Mouse (Mus musculus): ENCODE results near the gene Tenm3. TPM values are rescaled to one million over a fixed set of nuclear protein-coding genes. Genes with fewer than 3 reads are reported as not detected.
"Not testable (repeated sequence)": the region's sequence is repeated elsewhere in the genome, so short reads cannot be mapped to it uniquely, and the experiment has no call there.

Tenm3 gene
- polyA plus RNA-seq, 1 experiment from 2014 or later = 36.1 TPM

- Histone ChIP-seq H3K36me3 (ENCODE audit: control insufficient read depth, insufficient read depth, low read length) (no peaks in the 10 kb centered on the region), H3K9ac (ENCODE audit: low read length) (no peak overlapping the region), H3K4me2 (ENCODE audit: low read depth) (no peak overlapping the region), H3K4me3 (ENCODE audit: low read depth, low read length) (no peak overlapping the region), H3K27ac (ENCODE audit: low read depth, low read length) (no peak overlapping the region), H3K27me3 (ENCODE audit: control insufficient read depth, insufficient read depth, low read length) (no peaks in the 10 kb centered on the region), H3K4me1 (ENCODE audit: control insufficient read depth, insufficient read depth, low read length) (peaks cover 4% of the 10 kb centered on the region; the same call in 1 of the 2 replicates), H3K9me3 (ENCODE audit: control insufficient read depth, low read length) (no peaks in the 10 kb centered on the region)
- 79% methylated on average over 9 of the region's 9 CpGs for WGBS
- ATAC-seq (ENCODE audit: insufficient read depth, low FRiP score, low TSS enrichment) (0 out of 2 replicates have a peak, but pooled peaks have one; percentile 24), DNase-seq (ENCODE audit: low spot score) (no peak)
Measured at GRCm38 (mm10) chr8:48203611-48204010, 640.1 kb downstream of the Tenm3 start.

GRCm38 (mm10) chr8:48203161-48203560 is 640.6 kb downstream of the Tenm3 start:
- Histone ChIP-seq H3K36me3 (ENCODE audit: control insufficient read depth, insufficient read depth, low read length) (no peaks in the 10 kb centered on the region), H3K27ac (ENCODE audit: low read depth, low read length) (no peak overlapping the region), H3K4me2 (ENCODE audit: low read depth) (no peak overlapping the region), H3K9ac (ENCODE audit: low read length) (no peak overlapping the region), H3K4me3 (ENCODE audit: low read depth, low read length) (no peak overlapping the region), H3K27me3 (ENCODE audit: control insufficient read depth, insufficient read depth, low read length) (no peaks in the 10 kb centered on the region), H3K4me1 (ENCODE audit: control insufficient read depth, insufficient read depth, low read length) (peaks cover 4% of the 10 kb centered on the region; the same call in 1 of the 2 replicates), H3K9me3 (ENCODE audit: control insufficient read depth, low read length) (no peaks in the 10 kb centered on the region)
- ATAC-seq (ENCODE audit: insufficient read depth, low FRiP score, low TSS enrichment) = no peak
- 64% methylated on average over 6 of the region's 6 CpGs for WGBS
- DNase-seq (ENCODE audit: low spot score) = no peak

- Histone ChIP-seq H3K9me3 (ENCODE audit: control insufficient read depth, low read length) (no peaks in the 10 kb centered on the region), H3K4me3 (ENCODE audit: low read depth, low read length) (no peak overlapping the region), H3K4me2 (ENCODE audit: low read depth) (no peak overlapping the region), H3K4me1 (ENCODE audit: control insufficient read depth, insufficient read depth, low read length) (peaks cover 4% of the 10 kb centered on the region; the same call in 1 of the 2 replicates), H3K36me3 (ENCODE audit: control insufficient read depth, insufficient read depth, low read length) (no peaks in the 10 kb centered on the region), H3K27me3 (ENCODE audit: control insufficient read depth, insufficient read depth, low read length) (no peaks in the 10 kb centered on the region), H3K27ac (ENCODE audit: low read depth, low read length) (no peak overlapping the region), H3K9ac (ENCODE audit: low read length) (no peak overlapping the region)
- 76% methylated on average over 3 of the region's 3 CpGs for WGBS
- DNase-seq (ENCODE audit: low spot score) (no peak), ATAC-seq (ENCODE audit: insufficient read depth, low FRiP score, low TSS enrichment) (no peak)
Measured at GRCm38 (mm10) chr8:48202632-48203031, 641.1 kb downstream of the Tenm3 start.

- Histone ChIP-seq H3K36me3 (ENCODE audit: control insufficient read depth, insufficient read depth, low read length) (no peaks in the 10 kb centered on the region), H3K9ac (ENCODE audit: low read length) (no peak overlapping the region), H3K4me3 (ENCODE audit: low read depth, low read length) (no peak overlapping the region), H3K9me3 (ENCODE audit: control insufficient read depth, low read length) (no peaks in the 10 kb centered on the region), H3K27ac (ENCODE audit: low read depth, low read length) (no peak overlapping the region), H3K4me1 (ENCODE audit: control insufficient read depth, insufficient read depth, low read length) (peaks cover 4% of the 10 kb centered on the region; the same call in 1 of the 2 replicates), H3K4me2 (ENCODE audit: low read depth) (no peak overlapping the region), H3K27me3 (ENCODE audit: control insufficient read depth, insufficient read depth, low read length) (no peaks in the 10 kb centered on the region)
- DNase-seq (ENCODE audit: low spot score) = no peak
- no peak for ATAC-seq (ENCODE audit: insufficient read depth, low FRiP score, low TSS enrichment)
- 93% methylated on average over 9 of the region's 9 CpGs for WGBS
Measured at GRCm38 (mm10) chr8:48199171-48199570, 644.6 kb downstream of the Tenm3 start.

GRCm38 (mm10) chr8:48195971-48196370 is 647.8 kb downstream of the Tenm3 start:
- H3K4me2 ChIP-seq (ENCODE audit: low read depth) = no peak overlapping the region
- ATAC-seq (ENCODE audit: insufficient read depth, low FRiP score, low TSS enrichment) (no peak), DNase-seq (ENCODE audit: low spot score) (no peak)
- no peaks in the 10 kb centered on the region for H3K9me3 ChIP-seq (ENCODE audit: control insufficient read depth, low read length)
- no peak overlapping the region for H3K4me3 ChIP-seq (ENCODE audit: low read depth, low read length)
- no peaks in the 10 kb centered on the region for H3K4me1 ChIP-seq (ENCODE audit: control insufficient read depth, insufficient read depth, low read length)
- no peaks in the 10 kb centered on the region for H3K27me3 ChIP-seq (ENCODE audit: control insufficient read depth, insufficient read depth, low read length)
- no peaks in the 10 kb centered on the region for H3K36me3 ChIP-seq (ENCODE audit: control insufficient read depth, insufficient read depth, low read length)
- no peak overlapping the region for H3K27ac ChIP-seq (ENCODE audit: low read depth, low read length)
- no peak overlapping the region for H3K9ac ChIP-seq (ENCODE audit: low read length)
- whole genome bisulfite sequencing = 97% methylated on average over 9 of the region's 9 CpGs

DNA sequence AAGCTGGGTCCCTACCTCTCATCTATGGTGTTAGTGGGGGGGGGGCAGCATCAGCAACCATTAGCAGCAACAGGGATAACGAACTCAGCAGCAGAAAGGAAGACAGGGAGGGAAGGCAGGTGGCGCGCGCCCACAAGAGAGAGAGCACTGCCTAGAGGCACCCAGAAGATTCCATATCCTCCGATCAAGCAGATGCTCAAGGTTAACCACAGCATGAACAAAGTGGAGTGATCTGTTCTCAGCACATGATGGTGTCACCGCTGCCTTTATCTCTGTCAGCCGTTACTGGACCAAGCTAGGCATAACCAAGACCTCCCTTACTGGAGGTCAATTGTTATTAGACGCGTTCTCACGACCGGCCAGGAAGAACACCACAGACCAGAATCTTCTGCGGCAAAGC is 655.2 kb downstream of the Tenm3 start:
- Histone ChIP-seq H3K27ac (ENCODE audit: low read depth, low read length) (no peak overlapping the region), H3K9ac (ENCODE audit: low read length) (no peak overlapping the region), H3K36me3 (ENCODE audit: control insufficient read depth, insufficient read depth, low read length) (no peaks in the 10 kb centered on the region), H3K9me3 (ENCODE audit: control insufficient read depth, low read length) (0 out of 2 replicates have a peak, but pooled peaks cover 2% of the 10 kb centered on the region), H3K4me2 (ENCODE audit: low read depth) (no peak overlapping the region), H3K4me1 (ENCODE audit: control insufficient read depth, insufficient read depth, low read length) (no peaks in the 10 kb centered on the region), H3K4me3 (ENCODE audit: low read depth, low read length) (no peak overlapping the region), H3K27me3 (ENCODE audit: control insufficient read depth, insufficient read depth, low read length) (no peaks in the 10 kb centered on the region)
- DNase-seq (ENCODE audit: low spot score) (no peak), ATAC-seq (ENCODE audit: insufficient read depth, low FRiP score, low TSS enrichment) (no peak)
- WGBS = 97% methylated on average over 12 of the region's 12 CpGs

DNA sequence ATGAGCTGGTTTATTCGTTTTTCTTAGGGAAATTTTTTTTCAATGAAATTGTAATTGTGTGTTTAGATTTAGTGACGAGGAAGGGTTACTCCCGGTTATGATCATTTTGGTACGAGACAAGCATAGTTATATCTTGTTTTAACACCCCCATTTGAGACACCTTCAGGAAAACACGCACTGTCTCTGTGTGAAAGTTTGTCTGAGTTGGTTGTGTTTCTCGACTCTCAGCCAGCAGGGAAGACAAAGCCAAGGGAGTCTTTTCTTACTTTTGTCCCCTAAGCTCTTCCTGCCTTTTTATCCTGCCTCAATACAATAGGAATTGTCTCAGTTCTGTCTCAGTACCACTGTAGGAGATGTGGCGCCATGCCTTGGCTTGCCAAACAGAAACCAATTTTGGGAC is 660.0 kb downstream of the Tenm3 start:
- ATAC-seq (ENCODE audit: insufficient read depth, low FRiP score, low TSS enrichment) (no peak), DNase-seq (ENCODE audit: low spot score) (no peak)
- Histone ChIP-seq H3K4me1 (ENCODE audit: control insufficient read depth, insufficient read depth, low read length) (no peaks in the 10 kb centered on the region), H3K27me3 (ENCODE audit: control insufficient read depth, insufficient read depth, low read length) (no peaks in the 10 kb centered on the region), H3K9ac (ENCODE audit: low read length) (no peak overlapping the region), H3K9me3 (ENCODE audit: control insufficient read depth, low read length) (0 out of 2 replicates have a peak, but pooled peaks cover 2% of the 10 kb centered on the region), H3K36me3 (ENCODE audit: control insufficient read depth, insufficient read depth, low read length) (no peaks in the 10 kb centered on the region), H3K27ac (ENCODE audit: low read depth, low read length) (no peak overlapping the region), H3K4me2 (ENCODE audit: low read depth) (no peak overlapping the region), H3K4me3 (ENCODE audit: low read depth, low read length) (no peak overlapping the region)
- 89% methylated on average over 7 of the region's 7 CpGs for WGBS

DNA sequence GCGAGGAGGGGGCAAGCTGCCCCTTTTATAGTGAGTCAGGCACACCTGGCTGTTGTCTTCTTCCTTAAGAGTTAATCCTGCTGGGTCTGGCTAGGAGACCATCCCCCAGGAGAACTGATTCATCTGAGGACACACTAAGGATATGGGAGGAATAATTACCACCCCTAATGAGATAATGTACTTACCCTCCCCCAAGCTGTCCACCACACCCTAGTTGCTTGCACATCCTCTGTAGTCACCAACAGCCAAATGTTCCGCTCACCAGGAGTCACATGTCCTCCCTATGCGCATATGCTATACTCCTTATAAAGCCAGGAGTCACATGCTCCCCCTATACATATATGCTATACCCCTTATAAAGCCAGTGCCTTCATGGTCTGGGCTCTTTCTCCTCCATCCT is 662.8 kb downstream of the Tenm3 start:
- no peak for ATAC-seq (ENCODE audit: insufficient read depth, low FRiP score, low TSS enrichment)
- Histone ChIP-seq H3K27ac (ENCODE audit: low read depth, low read length) (no peak overlapping the region), H3K4me1 (ENCODE audit: control insufficient read depth, insufficient read depth, low read length) (no peaks in the 10 kb centered on the region), H3K4me2 (ENCODE audit: low read depth) (no peak overlapping the region), H3K36me3 (ENCODE audit: control insufficient read depth, insufficient read depth, low read length) (no peaks in the 10 kb centered on the region), H3K4me3 (ENCODE audit: low read depth, low read length) (no peak overlapping the region), H3K9ac (ENCODE audit: low read length) (no peak overlapping the region), H3K27me3 (ENCODE audit: control insufficient read depth, insufficient read depth, low read length) (no peaks in the 10 kb centered on the region), H3K9me3 (ENCODE audit: control insufficient read depth, low read length) (no peaks in the 10 kb centered on the region)
- WGBS = 92% methylated on average over 3 of the region's 3 CpGs
- no peak for DNase-seq (ENCODE audit: low spot score)

GRCm38 (mm10) chr8:48180146-48180545 is 663.6 kb downstream of the Tenm3 start:
- not testable (repeated sequence) for H3K9me3 ChIP-seq (ENCODE audit: control insufficient read depth, low read length)
- 96% methylated on average over 9 of the region's 9 CpGs for WGBS

More at GRCm38 (mm10) chr8:48180146-48180545, 663.6 kb downstream of the Tenm3 start:
- not testable (repeated sequence) for DNase-seq (ENCODE audit: low spot score); H3K9ac ChIP-seq (ENCODE audit: low read length); H3K4me3 ChIP-seq (ENCODE audit: low read depth, low read length); H3K27me3 ChIP-seq (ENCODE audit: control insufficient read depth, insufficient read depth, low read length); ATAC-seq (ENCODE audit: insufficient read depth, low FRiP score, low TSS enrichment); H3K27ac ChIP-seq (ENCODE audit: low read depth, low read length); H3K36me3 ChIP-seq (ENCODE audit: control insufficient read depth, insufficient read depth, low read length); H3K4me1 ChIP-seq (ENCODE audit: control insufficient read depth, insufficient read depth, low read length); H3K4me2 ChIP-seq (ENCODE audit: low read depth)
